Mouse (Mus musculus) embryo, embryonic 11 days (tissue): ENCODE data around the gene 2210408I21Rik.

Experiments
- DNase-seq: peaks from one replicate; pipeline ENCODE4 v3.0.0-alpha.2; 2015

The 2210408I21Rik gene

GRCm38 (mm10) chr13:77514046-77514445 is 378.7 kb downstream of the 2210408I21Rik start:
- DNase-seq = no peak

GRCm38 (mm10) chr13:77528960-77529699 is 393.8 kb downstream of the 2210408I21Rik start:
- peak; percentile 22 for DNase-seq

GRCm38 (mm10) chr13:77529760-77530159 is 394.4 kb downstream of the 2210408I21Rik start:
- DNase-seq = no peak

GRCm38 (mm10) chr13:77537466-77537865 is 402.1 kb downstream of the 2210408I21Rik start:
- no peak for DNase-seq

GRCm38 (mm10) chr13:77547486-77548385 is 412.4 kb downstream of the 2210408I21Rik start:
- DNase-seq = peak; percentile 57

GRCm38 (mm10) chr13:77548386-77548695 is 413.0 kb downstream of the 2210408I21Rik start:
- DNase-seq = peak; percentile 70

- no peak for DNase-seq
Measured at GRCm38 (mm10) chr13:77548750-77549149, 413.4 kb downstream of the 2210408I21Rik start.

GRCm38 (mm10) chr13:77594011-77594410 is 458.7 kb downstream of the 2210408I21Rik start:
- peak; percentile 7 for DNase-seq

GRCm38 (mm10) chr13:77615346-77615745 is 480.0 kb downstream of the 2210408I21Rik start:
- no peak for DNase-seq
